Mouse (Mus musculus) limb, embryonic 11.5 days (tissue): ENCODE data around the gene Ctbp2. TPM values are rescaled to one million over a fixed set of nuclear protein-coding genes. Genes with fewer than 3 reads are reported as not detected.

Experiments
- ATAC-seq: fragments of 200-750 bp; cut with Nextera tagmentation; 2 replicates; pipeline ENCODE4 v1.8.0; 2017; ENCODE audit warnings: low read depth; ENCODE audit not compliant: insufficient number of reproducible peaks, low FRiP score, low TSS enrichment
- DNase-seq: peaks from one replicate; pipeline ENCODE4 v3.0.0-alpha.2; 2015; ENCODE audit warnings: low spot score
- H3K27ac ChIP-seq: fragments of 300-500 bp; sonication (generic); replicated peaks from 2 replicates; pipeline ENCODE4 v1.5.1; 2014; ENCODE audit warnings: low read depth, mild to moderate bottlenecking, low read length
- H3K27me3 ChIP-seq: fragments of 300-500 bp; sonication (generic); 2 replicates; pipeline ENCODE4 v1.6.1; 2014; ENCODE audit warnings: mild to moderate bottlenecking, low read length, mixed read lengths; ENCODE audit not compliant: control insufficient read depth, insufficient read depth
- H3K36me3 ChIP-seq: fragments of 300-500 bp; sonication (generic); 2 replicates; pipeline ENCODE4 v1.6.1; 2014; ENCODE audit warnings: mild to moderate bottlenecking, low read length, moderate library complexity, mixed read lengths; ENCODE audit not compliant: control insufficient read depth, insufficient read depth
- H3K4me1 ChIP-seq: fragments of 300-500 bp; sonication (generic); 2 replicates; pipeline ENCODE4 v1.6.1; 2014; ENCODE audit warnings: low read length, mixed read lengths; ENCODE audit not compliant: control insufficient read depth, insufficient read depth
- H3K4me2 ChIP-seq: fragments of 300-500 bp; sonication (generic); 2 replicates; pipeline ENCODE4 v1.6.1; 2014; ENCODE audit warnings: low read depth, mild to moderate bottlenecking, moderate library complexity; ENCODE audit not compliant: severe bottlenecking
- H3K4me3 ChIP-seq: fragments of 300-500 bp; sonication (generic); 2 replicates; pipeline ENCODE4 v1.5.1; 2014; ENCODE audit warnings: low read depth, low read length
- H3K9ac ChIP-seq: fragments of 300-500 bp; sonication (generic); 2 replicates; pipeline ENCODE4 v1.6.1; 2014; ENCODE audit warnings: mild to moderate bottlenecking, low read length
- H3K9me3 ChIP-seq: fragments of 300-500 bp; sonication (generic); 2 replicates; pipeline ENCODE4 v1.6.1; 2016; ENCODE audit warnings: low read length; ENCODE audit not compliant: control insufficient read depth
- WGBS: fragments of 180-500 bp; shearing (Covaris S2); extraction: QIAGEN DNeasy Blood & Tissue Kit; methylation state at CpG from one replicate; pipeline ENCODE4 v1.1.7; 2014; 5-methylcytosine and 5-hydroxymethylcytosine counted together
- polyA plus RNA-seq: library from polyadenylated mRNA; unstranded; fragments of >200 nt; fragmentation: Nextera tagmentation; extraction: Ambion mirVana; gene quantifications from 2 replicates; pipeline ENCODE4 v1.2.1, GENCODE M21; 2014

Ctbp2 gene
- polyA plus RNA-seq, 1 experiment from 2014 or later = 144 TPM

GRCm38 (mm10) chr7:133053757-133054156 lies 70.4 kb downstream of the Ctbp2 start:
- Histone ChIP-seq H3K27ac (no peak overlapping the region), H3K36me3 (no peaks in the 10 kb centered on the region), H3K4me2 (no peak overlapping the region), H3K9me3 (no peaks in the 10 kb centered on the region), H3K4me1 (0 out of 2 replicates have a peak, but pooled peaks cover 1% of the 10 kb centered on the region), H3K9ac (no peak overlapping the region), H3K27me3 (no peaks in the 10 kb centered on the region), H3K4me3 (no peak overlapping the region)
- WGBS = 91% methylated on average over 9 of the region's 9 CpGs
- no peak for DNase-seq
- no peak for ATAC-seq

- 89% methylated on average over 8 of the region's 8 CpGs for WGBS
- Histone ChIP-seq H3K36me3 (no peaks in the 10 kb centered on the region), H3K4me2 (no peak overlapping the region), H3K4me3 (no peak overlapping the region), H3K27me3 (no peaks in the 10 kb centered on the region), H3K4me1 (no peaks in the 10 kb centered on the region), H3K9ac (no peak overlapping the region), H3K27ac (no peak overlapping the region), H3K9me3 (no peaks in the 10 kb centered on the region)
- ATAC-seq = no peak
- no peak for DNase-seq
Observed at GRCm38 (mm10) chr7:133052819-133053218, 71.3 kb downstream of the Ctbp2 start.

GRCm38 (mm10) chr7:133050681-133051080 lies 73.5 kb downstream of the Ctbp2 start:
- Histone ChIP-seq H3K4me2 (no peak overlapping the region), H3K9me3 (no peaks in the 10 kb centered on the region), H3K4me3 (no peak overlapping the region), H3K36me3 (no peaks in the 10 kb centered on the region; the same call in 1 of the 2 replicates), H3K27me3 (no peaks in the 10 kb centered on the region), H3K9ac (no peak overlapping the region), H3K27ac (no peak overlapping the region), H3K4me1 (peaks cover under 1% of the 10 kb centered on the region; the same call in 1 of the 2 replicates)
- DNase-seq = no peak
- no peak for ATAC-seq
- 72% methylated on average over 6 of the region's 6 CpGs for WGBS

GRCm38 (mm10) chr7:133048085-133048630 lies 76.0 kb downstream of the Ctbp2 start:
- H3K4me1 ChIP-seq = peaks cover 4% of the 10 kb centered on the region; the same call in 1 of the 2 replicates
- H3K9ac ChIP-seq = no peak overlapping the region
- no peak for ATAC-seq
- WGBS = 66% methylated on average over 3 of the region's 3 CpGs
- H3K9me3 ChIP-seq = no peaks in the 10 kb centered on the region
- no peak overlapping the region for H3K27ac ChIP-seq
- no peak for DNase-seq
- no peaks in the 10 kb centered on the region for H3K27me3 ChIP-seq
- H3K4me2 ChIP-seq = no peak overlapping the region
- no peaks in the 10 kb centered on the region; the same call in 1 of the 2 replicates for H3K36me3 ChIP-seq
- no peak overlapping the region for H3K4me3 ChIP-seq

GRCm38 (mm10) chr7:133047287-133047686 lies 76.9 kb downstream of the Ctbp2 start:
- 76% methylated on average over 4 of the region's 4 CpGs for WGBS
- no peaks in the 10 kb centered on the region; the same call in 1 of the 2 replicates for H3K36me3 ChIP-seq
- H3K9ac ChIP-seq = no peak overlapping the region
- DNase-seq = no peak
- H3K4me2 ChIP-seq = no peak overlapping the region
- no peak overlapping the region for H3K4me3 ChIP-seq
- peaks cover 4% of the 10 kb centered on the region; the same call in 1 of the 2 replicates for H3K4me1 ChIP-seq
- H3K27me3 ChIP-seq = no peaks in the 10 kb centered on the region
- no peaks in the 10 kb centered on the region for H3K9me3 ChIP-seq
- H3K27ac ChIP-seq = no peak overlapping the region
- no peak for ATAC-seq

- Histone ChIP-seq H3K27ac (no peak overlapping the region), H3K9ac (no peak overlapping the region), H3K9me3 (no peaks in the 10 kb centered on the region), H3K4me1 (peaks cover 25% of the 10 kb centered on the region), H3K27me3 (no peaks in the 10 kb centered on the region), H3K4me3 (no peak overlapping the region), H3K36me3 (no peaks in the 10 kb centered on the region; the same call in 1 of the 2 replicates), H3K4me2 (no peak overlapping the region)
- ATAC-seq = no peak
- no peak for DNase-seq
- 38% methylated on average over 4 of the region's 4 CpGs for WGBS
Observed at GRCm38 (mm10) chr7:133044721-133045120, 79.4 kb downstream of the Ctbp2 start.

GRCm38 (mm10) chr7:133041784-133042183 lies 82.4 kb downstream of the Ctbp2 start:
- H3K27ac ChIP-seq = no peak overlapping the region
- H3K4me3 ChIP-seq = no peak overlapping the region
- peaks cover 42% of the 10 kb centered on the region for H3K4me1 ChIP-seq
- H3K4me2 ChIP-seq = no peak overlapping the region
- H3K9ac ChIP-seq = no peak overlapping the region
- no peaks in the 10 kb centered on the region for H3K9me3 ChIP-seq
- no peaks in the 10 kb centered on the region for H3K27me3 ChIP-seq
- ATAC-seq = no peak
- H3K36me3 ChIP-seq = no peaks in the 10 kb centered on the region; the same call in 1 of the 2 replicates
- no peak for DNase-seq
- 75% methylated on average over 3 of the region's 3 CpGs for WGBS

GRCm38 (mm10) chr7:133040688-133041345 lies 83.3 kb downstream of the Ctbp2 start:
- peaks cover 51% of the 10 kb centered on the region for H3K4me1 ChIP-seq
- H3K36me3 ChIP-seq = no peaks in the 10 kb centered on the region
- 83% methylated on average over 3 of the region's 3 CpGs for WGBS
- DNase-seq = no peak
- no peaks in the 10 kb centered on the region for H3K27me3 ChIP-seq
- no peaks in the 10 kb centered on the region for H3K9me3 ChIP-seq
- H3K9ac ChIP-seq = no peak overlapping the region
- no peak overlapping the region for H3K4me3 ChIP-seq
- H3K27ac ChIP-seq = no peak overlapping the region
- ATAC-seq = no peak
- no peak overlapping the region for H3K4me2 ChIP-seq
